Mouse (Mus musculus): ENCODE results near the gene Gdf3. TPM values are rescaled to one million over a fixed set of nuclear protein-coding genes. Genes with fewer than 3 reads are reported as not detected.

The Gdf3 gene
- total and polyA plus RNA-seq, 2 experiments from 2014 or later: 0.05 TPM; not detected in 1

DNA sequence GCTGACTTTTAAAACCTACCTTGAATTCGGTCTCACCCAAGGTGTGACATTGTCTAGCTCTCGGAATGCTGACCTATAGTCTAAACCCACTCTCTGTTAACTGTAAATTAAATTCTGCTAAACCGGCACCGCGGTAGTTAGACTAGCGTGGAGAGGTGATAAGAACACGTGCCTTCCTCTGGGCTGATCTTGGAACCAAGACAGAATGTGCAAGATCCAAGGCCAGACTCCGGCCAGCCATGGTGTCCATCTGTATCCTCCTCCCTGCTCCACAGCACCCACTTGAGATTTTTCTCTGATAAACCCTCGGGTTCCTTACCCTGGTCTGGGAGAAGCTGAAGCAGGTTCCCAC, 534 bp downstream of the Gdf3 start:
- DNase-seq (ENCODE audit: low spot score): no peak
- no peaks in the 10 kb centered on the region for H3K9me3 ChIP-seq (replicated peaks; ENCODE audit: control insufficient read depth, low read length)
- no peaks in the 10 kb centered on the region for H3K4me1 ChIP-seq (ENCODE audit: control insufficient read depth, insufficient read depth)
- peaks cover 3% of the 10 kb centered on the region; the same call in 1 of the 2 replicates for H3K27me3 ChIP-seq (ENCODE audit: control insufficient read depth, insufficient read depth, low read length)
- no peak overlapping the region for H3K9ac ChIP-seq (replicated peaks; ENCODE audit: low read depth, low read length)
- no peak for ATAC-seq (ENCODE audit: insufficient read depth, low read depth)
- 0 out of 2 replicates have a peak overlapping the region, but pooled peaks have one; percentile 16 for H3K4me2 ChIP-seq (ENCODE audit: low read depth, low read length)
- H3K4me3 ChIP-seq (ENCODE audit: low read depth, low read length): no peak overlapping the region
- TF ChIP-seq EP300 (IDR thresholded peaks at IDR 0.05; ENCODE audit: low read depth) (no peak), CTCF (IDR thresholded peaks at IDR 0.05; ENCODE audit: low read depth) (no peak)
- H3K36me3 ChIP-seq (replicated peaks; ENCODE audit: control insufficient read depth, insufficient read depth, low read length): no peaks in the 10 kb centered on the region
- WGBS: 33% methylated on average over 9 of the region's 9 CpGs
- H3K27ac ChIP-seq (ENCODE audit: low read depth): no peak overlapping the region

DNA sequence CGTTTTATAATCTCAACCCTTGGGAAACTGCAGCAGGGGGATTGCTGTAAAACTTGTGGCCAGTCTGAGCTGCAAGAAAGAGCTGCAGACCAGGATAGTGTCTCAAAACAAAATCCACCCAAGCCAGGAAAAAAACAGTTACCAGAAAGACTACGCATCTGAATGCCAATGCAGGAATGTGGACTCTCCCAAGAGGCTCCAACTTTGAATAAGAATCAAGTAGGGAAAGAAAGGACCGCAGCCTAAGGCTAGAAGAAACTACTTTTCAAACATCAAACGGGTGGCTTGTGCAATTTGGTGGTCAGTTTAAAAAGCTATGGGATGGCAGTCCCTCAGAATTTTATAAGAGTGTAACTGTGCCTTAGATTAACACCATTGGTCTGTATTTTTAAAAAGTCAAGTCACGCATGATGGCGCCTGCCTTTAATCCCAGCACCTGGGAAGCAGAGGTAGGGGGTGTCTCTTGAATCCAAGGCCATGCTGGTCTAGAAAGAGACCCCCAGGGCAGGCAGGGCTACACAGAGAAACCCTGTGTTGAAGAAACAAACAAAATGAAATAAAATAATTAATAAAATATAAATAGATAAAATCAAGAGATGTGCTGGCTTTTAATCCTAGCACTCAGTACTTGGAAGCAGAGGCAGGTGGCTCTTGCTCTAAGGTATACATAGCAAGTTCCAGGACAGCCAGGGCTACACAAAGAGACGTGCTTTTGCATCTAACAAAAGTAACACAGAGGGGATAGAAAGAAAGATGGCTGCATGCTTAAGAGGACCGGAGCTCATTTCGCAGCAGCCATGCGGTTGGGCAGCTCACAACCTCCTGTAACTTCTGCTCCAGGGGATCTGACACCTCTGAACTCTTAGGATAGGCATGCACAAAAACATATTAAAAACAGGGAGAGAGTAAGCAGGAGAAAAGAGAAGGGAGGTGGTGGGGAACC, 1.2 kb downstream of the Gdf3 start:
- TF ChIP-seq EP300 (IDR thresholded peaks at IDR 0.05; ENCODE audit: low read depth) (no peak), CTCF (IDR thresholded peaks at IDR 0.05; ENCODE audit: low read depth) (no peak)
- Histone ChIP-seq H3K9me3 (replicated peaks; ENCODE audit: control insufficient read depth, low read length) (no peaks in the 10 kb centered on the region), H3K27me3 (ENCODE audit: control insufficient read depth, insufficient read depth, low read length) (peaks cover 3% of the 10 kb centered on the region; the same call in 1 of the 2 replicates), H3K4me2 (ENCODE audit: low read depth, low read length) (no peak overlapping the region), H3K9ac (replicated peaks; ENCODE audit: low read depth, low read length) (no peak overlapping the region), H3K27ac (ENCODE audit: low read depth) (no peak overlapping the region), H3K36me3 (replicated peaks; ENCODE audit: control insufficient read depth, insufficient read depth, low read length) (no peaks in the 10 kb centered on the region), H3K4me3 (ENCODE audit: low read depth, low read length) (no peak overlapping the region), H3K4me1 (ENCODE audit: control insufficient read depth, insufficient read depth) (no peaks in the 10 kb centered on the region)
- WGBS: 73% methylated on average over 10 of the region's 10 CpGs
- ATAC-seq (ENCODE audit: insufficient read depth, low read depth) (no peak), DNase-seq (ENCODE audit: low spot score) (no peak)

DNA sequence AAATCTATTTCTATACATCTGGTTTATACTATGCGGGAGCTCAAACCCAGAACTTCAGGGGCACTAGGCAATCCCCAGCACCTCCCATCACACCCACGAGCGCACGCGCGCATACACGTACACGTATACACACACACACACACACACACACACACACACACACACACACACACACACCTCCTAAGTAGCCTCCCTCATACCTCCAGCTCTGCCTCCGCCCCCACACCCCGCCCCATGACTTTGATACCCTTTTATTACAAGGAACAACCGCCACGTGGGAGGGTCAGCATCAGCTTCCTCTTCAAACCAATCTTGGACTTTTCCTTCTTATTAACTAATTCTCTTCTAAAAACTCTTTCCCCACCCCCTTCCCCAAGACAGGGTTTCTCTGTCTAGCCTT, 2.2 kb downstream of the Gdf3 start:
- Histone ChIP-seq H3K9me3 (replicated peaks; ENCODE audit: control insufficient read depth, low read length) (no peaks in the 10 kb centered on the region), H3K27me3 (ENCODE audit: control insufficient read depth, insufficient read depth, low read length) (peaks cover 3% of the 10 kb centered on the region; the same call in 1 of the 2 replicates), H3K4me3 (ENCODE audit: low read depth, low read length) (no peak overlapping the region), H3K4me2 (ENCODE audit: low read depth, low read length) (no peak overlapping the region), H3K4me1 (ENCODE audit: control insufficient read depth, insufficient read depth) (no peaks in the 10 kb centered on the region), H3K9ac (replicated peaks; ENCODE audit: low read depth, low read length) (no peak overlapping the region), H3K36me3 (replicated peaks; ENCODE audit: control insufficient read depth, insufficient read depth, low read length) (no peaks in the 10 kb centered on the region), H3K27ac (ENCODE audit: low read depth) (no peak overlapping the region)
- ATAC-seq (ENCODE audit: insufficient read depth, low read depth) (no peak), DNase-seq (ENCODE audit: low spot score) (no peak)
- TF ChIP-seq CTCF (IDR thresholded peaks at IDR 0.05; ENCODE audit: low read depth) (no peak), EP300 (IDR thresholded peaks at IDR 0.05; ENCODE audit: low read depth) (no peak)
- WGBS: 90% methylated on average over 11 of the region's 12 CpGs

DNA sequence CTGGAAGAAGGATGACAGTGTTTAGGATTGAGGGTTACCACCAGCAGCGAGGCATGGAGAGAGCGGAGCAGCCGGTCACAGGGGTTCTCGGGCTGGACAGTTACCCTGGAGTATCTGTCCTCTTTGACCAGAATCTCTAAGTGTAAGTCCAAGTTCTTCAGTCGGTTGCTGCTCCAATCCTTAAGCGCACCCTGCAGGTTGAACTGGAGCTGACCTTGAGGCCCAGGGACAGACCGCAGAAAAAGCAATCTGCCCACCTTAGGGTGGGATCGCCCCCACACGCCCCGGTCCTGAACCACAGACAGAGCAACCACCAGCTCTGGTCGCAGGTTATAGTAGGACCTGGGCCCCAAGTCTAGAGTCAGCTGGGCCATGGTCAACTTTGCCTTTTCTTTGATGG, 3.2 kb downstream of the Gdf3 start:
- 90% methylated on average over 11 of the region's 11 CpGs for WGBS
- no peak for ATAC-seq (ENCODE audit: insufficient read depth, low read depth)

DNA sequence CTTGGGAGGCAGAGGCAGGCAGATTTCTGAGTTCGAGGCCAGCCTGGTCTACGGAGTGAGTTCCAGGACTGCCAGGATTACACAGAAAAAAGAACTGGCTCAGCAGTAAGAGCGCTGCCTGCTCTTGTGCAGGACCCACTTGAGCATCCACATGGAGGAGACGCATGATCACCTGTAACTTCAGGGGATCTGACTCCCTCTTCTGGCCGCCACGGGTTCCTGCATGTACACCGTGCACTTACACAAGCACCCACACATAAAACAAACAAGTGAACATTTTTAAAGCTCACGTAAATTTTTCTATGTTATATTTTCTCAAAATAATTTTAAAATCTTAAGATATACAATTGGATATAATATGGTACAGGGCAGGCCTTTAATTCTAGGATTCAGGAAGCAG, 4.4 kb downstream of the Gdf3 start:
- no peak overlapping the region for H3K27ac ChIP-seq (ENCODE audit: low read depth)
- no peak overlapping the region for H3K4me3 ChIP-seq (ENCODE audit: low read depth, low read length)
- H3K4me2 ChIP-seq (ENCODE audit: low read depth, low read length): no peak overlapping the region
- no peaks in the 10 kb centered on the region for H3K9me3 ChIP-seq (replicated peaks; ENCODE audit: control insufficient read depth, low read length)
- H3K4me1 ChIP-seq (ENCODE audit: control insufficient read depth, insufficient read depth): no peaks in the 10 kb centered on the region
- no peaks in the 10 kb centered on the region for H3K36me3 ChIP-seq (replicated peaks; ENCODE audit: control insufficient read depth, insufficient read depth, low read length)
- H3K27me3 ChIP-seq (ENCODE audit: control insufficient read depth, insufficient read depth, low read length): peaks cover 3% of the 10 kb centered on the region; the same call in 1 of the 2 replicates
- ATAC-seq (ENCODE audit: insufficient read depth, low read depth) (no peak), DNase-seq (ENCODE audit: low spot score) (no peak)
- no peak overlapping the region for H3K9ac ChIP-seq (replicated peaks; ENCODE audit: low read depth, low read length)
- WGBS: 87% methylated on average over 8 of the region's 8 CpGs
- TF ChIP-seq EP300 (IDR thresholded peaks at IDR 0.05; ENCODE audit: low read depth) (no peak), CTCF (IDR thresholded peaks at IDR 0.05; ENCODE audit: low read depth) (0 out of 2 replicates have a peak, but pooled peaks have one; percentile 5)

More for the DNA sequence above, 3.2 kb downstream of the Gdf3 start:
- no peaks in the 10 kb centered on the region for H3K36me3 ChIP-seq (replicated peaks; ENCODE audit: control insufficient read depth, insufficient read depth, low read length)
- no peak overlapping the region for H3K27ac ChIP-seq (ENCODE audit: low read depth)
- no peak for DNase-seq (ENCODE audit: low spot score)
- TF ChIP-seq CTCF (IDR thresholded peaks at IDR 0.05; ENCODE audit: low read depth): no peak
- no peak for TF ChIP-seq EP300 (IDR thresholded peaks at IDR 0.05; ENCODE audit: low read depth)
- peaks cover 3% of the 10 kb centered on the region; the same call in 1 of the 2 replicates for H3K27me3 ChIP-seq (ENCODE audit: control insufficient read depth, insufficient read depth, low read length)
- H3K9ac ChIP-seq (replicated peaks; ENCODE audit: low read depth, low read length): no peak overlapping the region
- H3K9me3 ChIP-seq (replicated peaks; ENCODE audit: control insufficient read depth, low read length): no peaks in the 10 kb centered on the region
- no peak overlapping the region for H3K4me2 ChIP-seq (ENCODE audit: low read depth, low read length)
- H3K4me3 ChIP-seq (ENCODE audit: low read depth, low read length): no peak overlapping the region
- H3K4me1 ChIP-seq (ENCODE audit: control insufficient read depth, insufficient read depth): no peaks in the 10 kb centered on the region

Data from heart, postnatal 0 days (tissue).